Mouse (Mus musculus): Measurements from ENCODE around the gene Gm28048.

GRCm38 (mm10) chr11:22981543-22981950 lies 343 bp downstream of the Gm28048 start:
- TF ChIP-seq CTCF (IDR thresholded peaks at IDR 0.05; ENCODE audit: control insufficient read depth, insufficient read depth, low read length) (no peak), POLR2A (IDR thresholded peaks at IDR 0.05; ENCODE audit: borderline replicate concordance, control insufficient read depth, low read depth, low read length) (no peak)
